Mouse (Mus musculus) heart, embryonic 16.5 days (tissue): ENCODE measurements at regions not wholly inside any gene's neighbourhood (a gene's known extent, or its start where the extent isn't known, plus 50 kb on each side); places are given as distances from the start of the nearest gene placed in this dataset.

Source experiments
- ATAC-seq: fragments of 200-750 bp; cut with Nextera tagmentation; replicated peaks from 2 replicates; pipeline ENCODE4 v1.8.0; 2017; ENCODE audit warnings: moderate number of reproducible peaks; ENCODE audit not compliant: insufficient read depth, low FRiP score; ENCODE audit errors: extremely low read depth
- H3K27ac ChIP-seq: fragments of 300-500 bp; sonication (generic); 2 replicates; pipeline ENCODE4 v1.5.1; 2014; ENCODE audit warnings: mild to moderate bottlenecking, low read length, control low read depth, moderate library complexity
- H3K27me3 ChIP-seq: fragments of 300-500 bp; sonication (generic); 2 replicates; pipeline ENCODE4 v1.6.1; 2014; ENCODE audit warnings: low read length, mixed read lengths; ENCODE audit not compliant: control insufficient read depth, insufficient read depth
- H3K36me3 ChIP-seq: fragments of 300-500 bp; sonication (generic); 2 replicates; pipeline ENCODE4 v1.6.1; 2014; ENCODE audit not compliant: control insufficient read depth, insufficient read depth
- H3K4me1 ChIP-seq: fragments of 300-500 bp; sonication (generic); 2 replicates; pipeline ENCODE4 v1.6.1; 2014; ENCODE audit warnings: low read length, mixed read lengths; ENCODE audit not compliant: control insufficient read depth, insufficient read depth
- H3K4me2 ChIP-seq: fragments of 300-500 bp; sonication (generic); 2 replicates; pipeline ENCODE4 v1.6.1; 2014; ENCODE audit warnings: low read depth, mild to moderate bottlenecking, control low read depth, low read length
- H3K4me3 ChIP-seq: fragments of 300-500 bp; sonication (generic); 2 replicates; pipeline ENCODE4 v1.5.1; 2014; ENCODE audit warnings: mild to moderate bottlenecking, control low read depth, low read length
- H3K9ac ChIP-seq: fragments of 300-500 bp; sonication (generic); 2 replicates; pipeline ENCODE4 v1.6.1; 2014; ENCODE audit warnings: low read length, control low read depth
- H3K9me3 ChIP-seq: fragments of 300-500 bp; sonication (generic); replicated peaks from 2 replicates; pipeline ENCODE4 v1.6.1; 2016; ENCODE audit warnings: low read length; ENCODE audit not compliant: control insufficient read depth
- WGBS: fragments of 180-500 bp; shearing (Covaris S2); extraction: QIAGEN DNeasy Blood & Tissue Kit; methylation state at CpG from one replicate; pipeline ENCODE4 v1.1.7; 2014; 5-methylcytosine and 5-hydroxymethylcytosine counted together

DNA sequence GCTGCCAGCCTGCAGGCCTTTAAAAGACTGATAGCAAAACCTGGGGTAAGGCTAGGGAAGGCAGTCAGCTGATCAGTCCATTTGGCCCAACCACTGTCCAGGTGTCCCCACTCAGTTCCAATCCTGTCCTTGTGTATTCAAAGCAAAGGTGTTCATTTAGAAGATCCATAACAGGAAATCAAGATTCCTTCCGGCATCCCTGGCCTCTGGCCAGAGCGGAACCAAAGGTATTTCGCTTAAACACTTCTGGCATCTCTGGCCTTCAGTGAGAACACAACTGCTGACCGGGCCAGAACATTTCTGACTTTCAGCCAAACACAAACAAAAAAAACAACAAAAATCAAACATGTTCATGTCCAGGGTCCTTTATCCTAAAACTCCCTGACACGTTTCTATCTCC, 102.3 kb downstream of the Hsd17b3 start:
- Histone ChIP-seq H3K9ac (no peak overlapping the region), H3K4me1 (peaks cover 22% of the 10 kb centered on the region; the same call in 1 of the 2 replicates), H3K4me3 (no peak overlapping the region), H3K27me3 (no peaks in the 10 kb centered on the region), H3K4me2 (no peak overlapping the region), H3K9me3 (no peaks in the 10 kb centered on the region), H3K27ac (no peak overlapping the region), H3K36me3 (no peaks in the 10 kb centered on the region)
- 41% methylated on average over 5 of the region's 5 CpGs for WGBS
- ATAC-seq, result no peak

DNA sequence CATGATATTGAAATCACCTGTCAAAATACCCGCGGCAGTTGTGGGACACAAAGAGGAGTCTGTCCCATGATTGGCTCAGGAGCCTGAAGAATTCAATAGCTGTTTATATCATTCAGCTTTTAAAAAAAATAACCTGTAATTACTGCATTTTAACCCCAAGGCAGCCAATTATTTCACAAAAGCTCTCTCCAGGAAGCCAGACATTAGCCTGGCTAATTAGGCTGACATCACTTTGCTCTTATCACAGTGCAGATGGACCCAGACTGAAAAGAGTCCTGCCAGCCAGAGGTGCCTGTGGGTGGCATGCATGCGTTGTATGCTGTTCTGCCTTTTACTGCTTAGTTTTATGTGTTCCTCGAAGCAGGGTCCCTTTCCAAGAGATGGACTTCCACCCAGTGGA, 103.4 kb downstream of the Hsd17b3 start:
- Histone ChIP-seq H3K4me3 (no peak overlapping the region), H3K27ac (no peak overlapping the region), H3K36me3 (no peaks in the 10 kb centered on the region), H3K27me3 (no peaks in the 10 kb centered on the region), H3K9me3 (no peaks in the 10 kb centered on the region), H3K4me1 (peaks cover 21% of the 10 kb centered on the region; the same call in 1 of the 2 replicates), H3K9ac (no peak overlapping the region), H3K4me2 (no peak overlapping the region)
- 37% methylated on average over 4 of the region's 4 CpGs for WGBS
- no peak for ATAC-seq

DNA sequence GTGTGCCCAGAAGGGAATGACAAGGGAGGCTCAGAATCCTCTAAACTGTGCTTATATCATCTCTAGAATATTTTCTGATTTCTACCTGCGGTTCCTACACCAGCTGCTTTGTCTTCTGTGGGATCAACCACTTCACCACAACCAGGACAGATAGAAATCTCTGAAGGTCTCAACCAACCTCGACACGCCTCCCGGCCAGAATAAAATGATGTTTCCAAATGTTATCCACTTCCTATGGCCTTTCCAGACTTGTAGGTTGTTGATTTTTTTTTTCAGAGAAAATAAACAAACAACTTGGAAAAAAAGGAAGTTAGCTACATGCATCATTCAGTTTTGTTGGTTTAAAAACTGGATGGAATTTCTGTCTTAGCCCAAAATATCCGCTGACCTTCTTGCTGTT, 103.9 kb downstream of the Hsd17b3 start:
- H3K27ac ChIP-seq, result no peak overlapping the region
- H3K9me3 ChIP-seq, result no peaks in the 10 kb centered on the region
- no peak overlapping the region for H3K4me3 ChIP-seq
- H3K27me3 ChIP-seq, result no peaks in the 10 kb centered on the region
- 72% methylated on average over 5 of the region's 5 CpGs for WGBS
- no peak for ATAC-seq
- peaks cover 20% of the 10 kb centered on the region; the same call in 1 of the 2 replicates for H3K4me1 ChIP-seq
- H3K9ac ChIP-seq, result no peak overlapping the region
- no peaks in the 10 kb centered on the region for H3K36me3 ChIP-seq
- no peak overlapping the region for H3K4me2 ChIP-seq

- Histone ChIP-seq H3K4me2 (no peak overlapping the region), H3K36me3 (no peaks in the 10 kb centered on the region), H3K9me3 (no peaks in the 10 kb centered on the region), H3K27ac (no peak overlapping the region), H3K4me1 (0 out of 2 replicates have a peak, but pooled peaks cover 2% of the 10 kb centered on the region), H3K27me3 (no peaks in the 10 kb centered on the region), H3K9ac (no peak overlapping the region), H3K4me3 (no peak overlapping the region)
- ATAC-seq, result no peak
- 35% methylated on average over 7 of the region's 7 CpGs for WGBS
Measured at GRCm38 (mm10) chr13:63980012-63980691, 108.9 kb downstream of the Hsd17b3 start.

GRCm38 (mm10) chr13:63979581-63979980, 109.4 kb downstream of the Hsd17b3 start:
- WGBS, result 56% methylated on average over 1 of the region's 1 CpGs
- Histone ChIP-seq H3K27me3 (no peaks in the 10 kb centered on the region), H3K4me3 (no peak overlapping the region), H3K4me2 (no peak overlapping the region), H3K27ac (no peak overlapping the region), H3K9ac (no peak overlapping the region), H3K9me3 (no peaks in the 10 kb centered on the region), H3K4me1 (0 out of 2 replicates have a peak, but pooled peaks cover 2% of the 10 kb centered on the region), H3K36me3 (no peaks in the 10 kb centered on the region)
- ATAC-seq, result no peak

DNA sequence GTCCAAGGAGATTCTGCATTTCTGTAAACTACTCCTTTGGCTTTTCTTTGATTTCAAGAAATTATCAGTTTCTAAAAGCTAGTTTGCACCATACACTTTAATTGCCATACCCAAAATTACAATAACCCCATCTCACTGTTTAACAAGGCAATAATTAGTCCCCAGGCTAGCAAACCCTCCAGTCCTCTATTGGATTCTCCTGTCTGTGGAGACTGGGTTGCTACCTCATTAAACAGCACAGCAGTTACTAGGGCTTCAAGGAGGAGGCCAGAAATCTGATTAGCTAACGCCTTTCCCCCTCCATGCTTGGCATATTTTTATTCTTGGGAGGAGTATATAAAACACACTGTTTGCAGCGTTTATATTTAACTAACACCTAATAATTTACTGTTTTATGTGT, 119.1 kb downstream of the Hsd17b3 start:
- no peaks in the 10 kb centered on the region for H3K9me3 ChIP-seq
- H3K4me1 ChIP-seq, result no peaks in the 10 kb centered on the region
- WGBS, result 64% methylated on average over 2 of the region's 2 CpGs
- H3K36me3 ChIP-seq, result no peaks in the 10 kb centered on the region
- H3K4me2 ChIP-seq, result no peak overlapping the region
- no peak overlapping the region for H3K27ac ChIP-seq
- no peaks in the 10 kb centered on the region for H3K27me3 ChIP-seq
- no peak overlapping the region for H3K4me3 ChIP-seq
- ATAC-seq, result no peak
- H3K9ac ChIP-seq, result no peak overlapping the region

DNA sequence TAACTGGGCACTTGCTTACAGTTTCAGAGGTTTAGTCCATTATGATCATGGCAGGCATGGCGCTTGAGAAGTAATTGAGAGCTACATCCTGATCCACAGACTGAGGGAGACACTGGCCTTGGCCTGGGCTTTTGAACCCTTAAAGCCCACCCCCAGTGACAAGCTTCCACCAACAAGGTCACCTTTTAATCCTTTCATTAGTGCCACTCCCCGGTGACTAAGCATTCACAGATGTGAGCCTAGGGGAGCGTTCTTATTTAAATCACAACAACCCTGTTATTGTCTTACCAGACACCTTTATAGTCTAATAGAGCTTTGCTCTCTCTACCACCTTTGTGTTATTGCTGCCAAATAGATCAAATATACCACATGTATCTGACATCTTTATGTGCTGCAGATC, 120.4 kb downstream of the Hsd17b3 start:
- Histone ChIP-seq H3K9me3 (no peaks in the 10 kb centered on the region), H3K4me1 (no peaks in the 10 kb centered on the region), H3K9ac (no peak overlapping the region), H3K27me3 (no peaks in the 10 kb centered on the region), H3K4me2 (no peak overlapping the region), H3K27ac (no peak overlapping the region), H3K36me3 (no peaks in the 10 kb centered on the region), H3K4me3 (no peak overlapping the region)
- 81% methylated on average over 3 of the region's 3 CpGs for WGBS
- no peak for ATAC-seq

- no peak for ATAC-seq
- Histone ChIP-seq H3K36me3 (no peaks in the 10 kb centered on the region), H3K27me3 (no peaks in the 10 kb centered on the region), H3K9ac (no peak overlapping the region), H3K9me3 (peaks cover 16% of the 10 kb centered on the region), H3K4me3 (no peak overlapping the region), H3K4me2 (no peak overlapping the region), H3K4me1 (no peaks in the 10 kb centered on the region), H3K27ac (no peak overlapping the region)
- 56% methylated on average over 5 of the region's 5 CpGs for WGBS
Measured at GRCm38 (mm10) chr13:63957098-63957497, 131.9 kb downstream of the Hsd17b3 start.

GRCm38 (mm10) chr13:63954305-63954704, 134.7 kb downstream of the Hsd17b3 start:
- no peaks in the 10 kb centered on the region for H3K27me3 ChIP-seq
- peaks cover 8% of the 10 kb centered on the region for H3K9me3 ChIP-seq
- H3K36me3 ChIP-seq, result no peaks in the 10 kb centered on the region
- no peak for ATAC-seq
- no peaks in the 10 kb centered on the region for H3K4me1 ChIP-seq
- no peak overlapping the region for H3K4me3 ChIP-seq
- 69% methylated on average over 2 of the region's 2 CpGs for WGBS
- H3K4me2 ChIP-seq, result no peak overlapping the region
- H3K27ac ChIP-seq, result no peak overlapping the region
- no peak overlapping the region for H3K9ac ChIP-seq
